Mouse (Mus musculus): Measurements from ENCODE around the gene Ambra1.

The Ambra1 gene

DNA sequence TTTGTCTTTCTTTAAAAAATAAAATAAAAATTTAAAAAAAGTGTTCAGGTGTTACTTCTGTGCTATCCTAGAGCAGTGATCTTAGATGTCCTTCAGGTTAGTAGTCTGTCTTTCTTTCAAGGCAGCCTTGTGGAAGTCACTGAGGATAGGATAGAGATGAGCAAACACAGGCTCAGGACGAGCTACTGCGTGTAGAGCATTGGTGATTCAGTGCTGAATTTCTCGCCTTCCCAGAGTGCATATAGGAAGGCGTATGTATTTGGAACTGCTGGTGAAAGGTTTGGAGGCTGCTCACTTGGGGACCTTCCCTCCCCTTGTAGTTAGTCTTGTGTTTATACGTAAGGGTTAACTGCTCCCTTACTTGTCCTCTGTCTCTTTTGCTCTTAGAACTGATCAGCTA, 5.3 kb downstream of the Ambra1 start:
- DNase-seq (ENCODE audit: low read depth) = no peak

DNA sequence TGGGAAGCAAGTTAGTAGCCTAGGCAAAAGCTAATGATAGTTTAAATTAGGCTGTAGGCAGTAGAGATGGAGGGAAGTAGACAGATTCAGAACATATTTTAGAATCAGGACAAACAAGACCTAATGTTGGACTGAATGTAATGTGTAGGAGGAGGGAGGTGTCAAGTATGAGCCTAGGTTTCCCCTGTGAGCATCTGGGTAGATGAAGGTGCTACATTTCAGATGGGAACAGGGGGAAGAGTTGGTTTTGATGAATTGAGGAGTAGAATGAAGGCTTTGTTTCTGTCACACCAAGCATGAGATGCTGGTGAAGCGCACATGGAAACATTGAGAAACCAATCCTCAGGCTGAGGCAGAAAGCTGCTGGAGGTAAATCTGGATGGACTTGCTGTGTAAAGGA, 9.7 kb downstream of the Ambra1 start:
- DNase-seq (ENCODE audit: low read depth) = no peak

DNA sequence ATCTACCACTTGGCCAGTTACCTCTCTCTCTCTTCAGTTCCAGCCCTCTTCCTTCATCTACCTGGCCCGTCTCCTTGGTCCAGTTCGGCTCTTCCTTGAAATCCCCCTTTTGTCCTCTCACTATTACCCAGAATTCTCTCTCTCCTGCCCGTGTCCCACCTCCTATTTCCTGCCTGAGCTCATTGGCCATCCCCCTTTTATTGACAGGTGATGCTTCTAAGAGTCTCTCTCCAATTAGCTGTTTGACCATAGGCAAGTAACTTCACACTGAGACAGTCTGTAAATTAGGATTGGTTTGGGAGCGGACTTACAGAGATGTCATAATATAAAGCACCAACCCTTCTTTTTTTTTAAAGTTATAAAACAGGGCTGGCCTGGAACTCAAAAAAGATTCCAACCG, 14.8 kb downstream of the Ambra1 start:
- DNase-seq (ENCODE audit: low read depth) = no peak

GRCm38 (mm10) chr2:91749811-91750261, 19.9 kb downstream of the Ambra1 start:
- no peak for DNase-seq (ENCODE audit: low read depth)

- no peak for DNase-seq (ENCODE audit: low read depth)
Measured at GRCm38 (mm10) chr2:91771921-91772705, 42.2 kb downstream of the Ambra1 start.

DNA sequence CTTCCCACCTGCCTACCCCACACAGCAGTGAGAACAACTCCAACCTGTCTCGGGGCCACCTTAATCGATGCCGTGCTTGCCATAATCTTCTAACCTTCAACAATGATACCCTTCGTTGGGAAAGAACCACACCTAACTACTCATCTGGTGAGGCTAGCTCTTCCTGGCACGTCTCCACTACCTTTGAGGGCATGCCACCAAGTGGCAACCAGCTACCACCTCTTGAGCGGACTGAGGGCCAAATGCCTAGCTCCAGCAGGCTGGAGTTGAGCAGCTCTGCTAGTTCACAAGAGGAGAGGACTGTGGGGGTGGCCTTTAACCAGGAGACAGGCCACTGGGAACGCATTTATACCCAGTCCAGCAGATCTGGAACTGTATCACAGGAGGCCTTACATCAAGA, 43.4 kb downstream of the Ambra1 start:
- no peak for DNase-seq (ENCODE audit: low read depth)

DNA sequence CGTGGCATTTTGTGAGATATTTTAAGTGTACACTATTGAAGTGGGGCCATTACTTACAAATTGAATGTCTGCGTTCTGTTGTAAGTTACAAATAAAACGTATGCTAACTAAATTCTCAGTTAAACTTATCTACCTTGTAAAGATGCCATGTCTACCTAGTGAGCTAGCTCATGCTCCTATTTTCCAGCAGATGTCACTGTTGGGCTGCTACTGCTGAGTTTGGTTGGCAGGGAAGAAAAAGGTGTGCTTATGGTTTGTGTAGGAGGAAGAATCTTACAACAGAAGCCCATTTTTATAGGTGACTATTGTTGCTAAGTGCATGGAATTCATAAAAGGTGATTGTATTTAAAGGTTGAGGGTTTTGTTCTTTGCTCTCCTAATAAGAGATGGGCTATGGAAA, 49.2 kb downstream of the Ambra1 start:
- peak; percentile 14 for DNase-seq (ENCODE audit: low read depth)

GRCm38 (mm10) chr2:91791621-91792020, 61.7 kb downstream of the Ambra1 start:
- DNase-seq (ENCODE audit: low read depth) = no peak

DNA sequence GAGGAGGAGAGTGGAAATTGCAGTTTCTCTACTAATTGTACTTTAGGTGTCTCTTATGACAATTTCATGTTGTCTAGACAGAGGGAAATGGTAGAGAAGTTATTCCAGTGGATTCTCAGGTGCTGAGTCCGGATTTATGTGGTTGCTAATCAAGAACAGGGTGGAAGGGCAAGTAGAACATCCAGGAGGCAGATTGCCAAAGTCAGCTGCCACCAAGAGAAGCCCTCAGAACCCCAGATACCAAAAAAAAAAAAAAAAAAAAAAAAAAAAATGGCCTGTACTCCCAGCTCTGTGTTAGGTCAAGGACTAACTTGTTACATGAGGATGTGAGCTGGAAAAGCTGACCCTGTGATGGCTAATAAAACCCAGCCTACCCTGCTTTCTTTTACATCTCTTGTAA, 62.4 kb downstream of the Ambra1 start:
- DNase-seq (ENCODE audit: low read depth) = no peak

GRCm38 (mm10) chr2:91794466-91794865, 64.5 kb downstream of the Ambra1 start:
- DNase-seq (ENCODE audit: low read depth) = no peak

DNA sequence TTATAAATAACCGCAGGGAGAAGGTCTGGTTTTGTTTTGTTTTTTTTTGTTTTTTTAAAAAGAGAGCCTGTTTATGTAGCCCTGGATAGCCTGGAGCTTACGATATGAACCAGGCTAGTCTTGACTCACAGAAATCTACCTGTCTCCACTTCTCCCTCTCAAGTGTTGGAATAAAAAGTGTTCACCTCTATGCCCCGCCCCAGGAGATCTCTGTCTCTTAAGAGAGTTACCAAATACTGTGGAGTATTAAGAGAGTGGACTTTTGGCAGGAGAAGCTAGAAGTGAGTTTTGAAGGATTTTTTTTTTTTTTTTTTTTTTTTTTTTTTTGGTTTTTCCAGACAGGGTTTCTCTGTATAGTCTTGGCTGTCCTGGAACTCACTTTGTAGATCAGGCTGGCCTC, 65.2 kb downstream of the Ambra1 start:
- DNase-seq (ENCODE audit: low read depth) = no peak

GRCm38 (mm10) chr2:91811433-91811832, 81.5 kb downstream of the Ambra1 start:
- DNase-seq (ENCODE audit: low read depth) = no peak

- no peak for DNase-seq (ENCODE audit: low read depth)
Measured at GRCm38 (mm10) chr2:91816741-91817140, 86.8 kb downstream of the Ambra1 start.

DNA sequence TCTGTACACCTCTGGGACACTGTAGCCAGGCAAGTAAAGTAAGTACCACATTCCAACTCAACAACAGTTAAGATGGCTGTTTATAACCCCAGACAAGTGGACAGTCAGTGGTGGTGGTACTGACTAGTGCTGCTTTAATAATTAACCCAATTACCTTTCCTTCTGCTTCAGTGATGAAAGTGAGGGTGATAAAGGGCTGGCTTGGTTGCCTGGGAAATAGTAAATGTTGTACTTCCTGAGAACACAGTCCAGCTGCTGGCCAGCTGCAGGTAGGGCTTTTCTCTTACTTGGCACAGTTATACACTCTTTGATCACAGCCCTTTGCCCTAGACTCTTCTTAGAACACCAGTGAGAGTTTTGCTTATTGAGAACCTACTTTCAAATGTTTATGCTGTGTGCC, 102.3 kb downstream of the Ambra1 start:
- DNase-seq (ENCODE audit: low read depth) = no peak

DNA sequence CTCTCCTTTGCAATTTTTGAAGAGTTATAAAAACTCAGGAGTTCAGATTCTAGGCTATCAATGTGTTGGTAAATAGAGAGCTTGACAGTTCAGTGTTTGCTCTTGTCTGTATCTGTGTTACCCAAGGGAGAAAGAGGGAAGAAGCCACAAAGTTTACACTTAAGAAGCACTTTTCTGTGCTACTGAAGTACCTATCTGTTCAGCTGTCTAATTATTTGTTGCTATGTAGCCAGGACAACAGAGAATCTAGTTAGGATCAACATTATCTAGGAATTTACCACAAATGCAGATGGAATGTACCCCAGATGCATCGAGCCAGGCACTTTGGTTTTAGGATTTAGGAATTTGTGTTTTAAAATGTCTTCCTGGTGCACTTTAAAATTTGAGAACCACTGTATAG, 104.3 kb downstream of the Ambra1 start:
- DNase-seq (ENCODE audit: low read depth) = no peak

DNA sequence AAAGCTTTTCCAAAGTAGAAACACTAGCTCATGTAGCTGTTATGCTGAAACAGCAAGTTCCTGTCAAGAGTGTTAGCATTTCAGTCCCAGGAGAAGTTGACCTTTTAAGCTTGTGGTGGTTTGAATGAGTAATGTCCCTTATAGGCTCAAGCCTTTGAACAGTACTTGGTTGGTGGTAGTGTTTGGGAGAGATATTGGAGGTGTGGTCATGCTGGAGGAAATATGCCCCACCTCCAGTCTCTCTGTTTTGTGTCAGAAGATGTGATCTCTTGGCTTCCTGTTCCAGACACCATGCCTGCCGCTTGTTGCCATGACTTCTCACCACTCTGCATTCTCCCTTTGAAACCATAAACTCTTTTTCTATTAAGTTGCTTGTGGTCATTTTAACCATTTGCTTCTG, 105.1 kb downstream of the Ambra1 start:
- peak; percentile 34 for DNase-seq (ENCODE audit: low read depth)

DNA sequence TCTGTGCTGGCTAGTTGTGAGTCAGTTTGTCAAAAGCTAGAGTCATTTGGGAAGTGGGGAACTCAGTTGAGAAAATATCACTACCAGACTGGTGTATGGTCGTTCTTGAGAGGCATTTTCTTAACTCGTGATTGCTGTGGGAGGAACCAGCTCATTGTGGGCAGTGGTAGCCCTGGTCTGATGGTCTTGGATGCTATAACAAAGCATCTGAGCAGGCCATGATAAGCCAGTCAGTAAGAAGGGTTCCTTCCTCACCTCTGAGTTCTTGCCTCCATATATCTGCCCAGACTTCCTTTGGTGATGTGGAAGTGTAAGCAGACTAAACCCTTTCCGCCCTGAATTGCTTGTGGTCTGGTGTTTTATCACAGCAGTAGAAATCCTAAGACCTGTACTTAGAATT, 105.7 kb downstream of the Ambra1 start:
- DNase-seq (ENCODE audit: low read depth) = no peak

- DNase-seq (ENCODE audit: low read depth) = no peak
Measured at GRCm38 (mm10) chr2:91844085-91844484, 114.2 kb downstream of the Ambra1 start.

GRCm38 (mm10) chr2:91852446-91853191, 122.7 kb downstream of the Ambra1 start:
- no peak for DNase-seq (ENCODE audit: low read depth)

GRCm38 (mm10) chr2:91854575-91854974, 124.6 kb downstream of the Ambra1 start:
- DNase-seq (ENCODE audit: low read depth) = no peak

- no peak for DNase-seq (ENCODE audit: low read depth)
Measured at GRCm38 (mm10) chr2:91856958-91857357, 127.0 kb downstream of the Ambra1 start.

DNA sequence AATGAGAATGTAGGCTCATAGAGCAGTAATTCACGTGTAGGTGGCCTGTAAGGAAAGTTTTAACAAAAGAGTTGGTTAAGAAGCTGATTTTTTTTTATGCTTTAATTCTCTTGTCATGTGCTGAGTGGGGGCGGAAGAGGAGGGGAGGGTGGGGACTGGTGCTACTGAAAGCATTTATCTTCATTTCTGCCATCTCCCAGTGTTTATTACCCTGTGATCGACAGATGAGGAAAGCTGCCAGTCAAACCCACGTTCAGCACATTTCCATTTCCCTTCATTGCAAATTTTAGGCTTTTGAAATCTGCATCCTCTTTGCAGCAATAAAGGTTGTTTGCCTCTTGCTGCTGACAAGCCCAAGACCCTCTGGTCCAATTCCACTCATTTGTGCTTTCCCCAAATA, 129.5 kb downstream of the Ambra1 start:
- DNase-seq (ENCODE audit: low read depth) = no peak

DNA sequence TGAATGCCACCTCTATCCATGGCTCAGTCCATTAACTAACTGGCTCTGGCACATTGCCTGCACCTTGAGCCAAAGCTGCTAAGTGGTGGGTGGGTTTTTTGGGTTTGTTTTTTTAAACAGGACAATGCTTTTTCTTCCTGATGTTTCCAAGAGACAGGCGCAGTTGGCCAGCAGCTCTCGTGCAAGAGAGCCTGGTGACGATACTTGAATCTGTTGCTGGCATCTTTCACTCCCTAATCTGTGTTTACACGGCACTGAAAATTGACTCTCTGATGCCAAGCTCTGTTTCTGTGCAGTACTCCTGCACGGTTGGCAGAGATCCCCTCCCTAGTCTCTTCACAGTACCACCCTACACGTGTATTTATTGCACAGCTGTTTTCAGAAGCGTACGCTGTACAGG, 140.8 kb downstream of the Ambra1 start:
- no peak for DNase-seq (ENCODE audit: low read depth)

- DNase-seq (ENCODE audit: low read depth) = no peak
Measured at GRCm38 (mm10) chr2:91871225-91871624, 141.3 kb downstream of the Ambra1 start.

Measured in c-Kit-positive CD71-negative TER-119-negative erythroid progenitor cells, embryonic 14.5 days (primary cell).